Mouse (Mus musculus): Measurements from ENCODE around the gene Fam222a. TPM values are rescaled to one million over a fixed set of nuclear protein-coding genes. Genes with fewer than 3 reads are reported as not detected.

Gene Fam222a
- polyA plus RNA-seq, 1 experiment from 2014 or later: 4.5 TPM

- no peaks in the 10 kb centered on the region for H3K27me3 ChIP-seq (replicated peaks; ENCODE audit: control insufficient read depth, insufficient read depth, low read length)
- peaks cover 2% of the 10 kb centered on the region; the same call in 1 of the 2 replicates for H3K4me1 ChIP-seq (ENCODE audit: control insufficient read depth, insufficient read depth, low read length)
- DNase-seq (ENCODE audit: low spot score) (no peak), ATAC-seq (no peak)
- WGBS: 68% methylated on average over 13 of the region's 13 CpGs
- H3K9me3 ChIP-seq (replicated peaks; ENCODE audit: control insufficient read depth, low read length): 0 out of 2 replicates have a peak, but pooled peaks cover 2% of the 10 kb centered on the region
- H3K27ac ChIP-seq (ENCODE audit: low read depth, low read length): no peak overlapping the region
- H3K4me2 ChIP-seq (ENCODE audit: low read length): no peak overlapping the region
- no peak overlapping the region for H3K9ac ChIP-seq (ENCODE audit: low read length)
- H3K36me3 ChIP-seq (ENCODE audit: control insufficient read depth, insufficient read depth, low read length): no peaks in the 10 kb centered on the region
- H3K4me3 ChIP-seq (ENCODE audit: low read depth, low read length): no peak overlapping the region
These were observed 15.2 kb upstream of the Fam222a start for GRCm38 (mm10) chr5:114552507-114553208.

- H3K27ac ChIP-seq (ENCODE audit: low read depth, low read length): no peak overlapping the region
- no peak for DNase-seq (ENCODE audit: low spot score)
- no peaks in the 10 kb centered on the region for H3K36me3 ChIP-seq (ENCODE audit: control insufficient read depth, insufficient read depth, low read length)
- no peak overlapping the region for H3K4me2 ChIP-seq (ENCODE audit: low read length)
- WGBS: 40% methylated on average over 8 of the region's 8 CpGs
- H3K9ac ChIP-seq (ENCODE audit: low read length): no peak overlapping the region
- 0 out of 2 replicates have a peak, but pooled peaks have one; percentile 10 for ATAC-seq
- H3K4me3 ChIP-seq (ENCODE audit: low read depth, low read length): no peak overlapping the region
- no peaks in the 10 kb centered on the region for H3K27me3 ChIP-seq (replicated peaks; ENCODE audit: control insufficient read depth, insufficient read depth, low read length)
- H3K9me3 ChIP-seq (replicated peaks; ENCODE audit: control insufficient read depth, low read length): 0 out of 2 replicates have a peak, but pooled peaks cover 2% of the 10 kb centered on the region
- peaks cover 2% of the 10 kb centered on the region; the same call in 1 of the 2 replicates for H3K4me1 ChIP-seq (ENCODE audit: control insufficient read depth, insufficient read depth, low read length)
These were observed 14.1 kb upstream of the Fam222a start for GRCm38 (mm10) chr5:114553706-114554105.

- Histone ChIP-seq H3K4me2 (ENCODE audit: low read length) (no peak overlapping the region), H3K9ac (ENCODE audit: low read length) (no peak overlapping the region), H3K9me3 (replicated peaks; ENCODE audit: control insufficient read depth, low read length) (0 out of 2 replicates have a peak, but pooled peaks cover 2% of the 10 kb centered on the region), H3K4me3 (ENCODE audit: low read depth, low read length) (no peak overlapping the region), H3K36me3 (ENCODE audit: control insufficient read depth, insufficient read depth, low read length) (no peaks in the 10 kb centered on the region), H3K4me1 (ENCODE audit: control insufficient read depth, insufficient read depth, low read length) (peaks cover 2% of the 10 kb centered on the region; the same call in 1 of the 2 replicates), H3K27ac (ENCODE audit: low read depth, low read length) (no peak overlapping the region), H3K27me3 (replicated peaks; ENCODE audit: control insufficient read depth, insufficient read depth, low read length) (no peaks in the 10 kb centered on the region)
- no peak for DNase-seq (ENCODE audit: low spot score)
- no peak for ATAC-seq
- 91% methylated on average over 2 of the region's 2 CpGs for WGBS
These were observed 12.4 kb upstream of the Fam222a start for GRCm38 (mm10) chr5:114555424-114555823.

GRCm38 (mm10) chr5:114556109-114556508 is 11.7 kb upstream of the Fam222a start:
- H3K4me3 ChIP-seq (ENCODE audit: low read depth, low read length): no peak overlapping the region
- H3K9me3 ChIP-seq (replicated peaks; ENCODE audit: control insufficient read depth, low read length): 0 out of 2 replicates have a peak, but pooled peaks cover 2% of the 10 kb centered on the region
- no peaks in the 10 kb centered on the region for H3K36me3 ChIP-seq (ENCODE audit: control insufficient read depth, insufficient read depth, low read length)
- no peak overlapping the region for H3K4me2 ChIP-seq (ENCODE audit: low read length)
- no peaks in the 10 kb centered on the region for H3K27me3 ChIP-seq (replicated peaks; ENCODE audit: control insufficient read depth, insufficient read depth, low read length)
- DNase-seq (ENCODE audit: low spot score) (no peak), ATAC-seq (no peak)
- no peak overlapping the region for H3K9ac ChIP-seq (ENCODE audit: low read length)
- peaks cover 2% of the 10 kb centered on the region; the same call in 1 of the 2 replicates for H3K4me1 ChIP-seq (ENCODE audit: control insufficient read depth, insufficient read depth, low read length)
- WGBS: 84% methylated on average over 11 of the region's 11 CpGs
- H3K27ac ChIP-seq (ENCODE audit: low read depth, low read length): no peak overlapping the region

GRCm38 (mm10) chr5:114557765-114558731 is 9.8 kb upstream of the Fam222a start:
- Histone ChIP-seq H3K9ac (ENCODE audit: low read length) (no peak overlapping the region), H3K4me3 (ENCODE audit: low read depth, low read length) (no peak overlapping the region), H3K27ac (ENCODE audit: low read depth, low read length) (no peak overlapping the region), H3K36me3 (ENCODE audit: control insufficient read depth, insufficient read depth, low read length) (no peaks in the 10 kb centered on the region), H3K4me2 (ENCODE audit: low read length) (no peak overlapping the region), H3K4me1 (ENCODE audit: control insufficient read depth, insufficient read depth, low read length) (no peaks in the 10 kb centered on the region), H3K27me3 (replicated peaks; ENCODE audit: control insufficient read depth, insufficient read depth, low read length) (no peaks in the 10 kb centered on the region), H3K9me3 (replicated peaks; ENCODE audit: control insufficient read depth, low read length) (0 out of 2 replicates have a peak, but pooled peaks cover 2% of the 10 kb centered on the region)
- ATAC-seq (no peak), DNase-seq (ENCODE audit: low spot score) (no peak)
- 49% methylated on average over 20 of the region's 20 CpGs for WGBS

- Histone ChIP-seq H3K4me3 (ENCODE audit: low read depth, low read length) (no peak overlapping the region), H3K27me3 (replicated peaks; ENCODE audit: control insufficient read depth, insufficient read depth, low read length) (no peaks in the 10 kb centered on the region), H3K4me2 (ENCODE audit: low read length) (no peak overlapping the region), H3K9me3 (replicated peaks; ENCODE audit: control insufficient read depth, low read length) (no peaks in the 10 kb centered on the region), H3K27ac (ENCODE audit: low read depth, low read length) (no peak overlapping the region), H3K4me1 (ENCODE audit: control insufficient read depth, insufficient read depth, low read length) (peaks cover 4% of the 10 kb centered on the region; the same call in 1 of the 2 replicates), H3K9ac (ENCODE audit: low read length) (no peak overlapping the region), H3K36me3 (ENCODE audit: control insufficient read depth, insufficient read depth, low read length) (no peaks in the 10 kb centered on the region)
- DNase-seq (ENCODE audit: low spot score): no peak
- 9% methylated on average over 9 of the region's 9 CpGs for WGBS
- no peak for ATAC-seq
These were observed 7.3 kb upstream of the Fam222a start for GRCm38 (mm10) chr5:114560533-114560936.

- H3K27ac ChIP-seq (ENCODE audit: low read depth, low read length): no peak overlapping the region
- H3K9ac ChIP-seq (ENCODE audit: low read length): no peak overlapping the region
- H3K9me3 ChIP-seq (replicated peaks; ENCODE audit: control insufficient read depth, low read length): no peaks in the 10 kb centered on the region
- H3K4me2 ChIP-seq (ENCODE audit: low read length): no peak overlapping the region
- H3K36me3 ChIP-seq (ENCODE audit: control insufficient read depth, insufficient read depth, low read length): no peaks in the 10 kb centered on the region
- WGBS: 56% methylated on average over 5 of the region's 5 CpGs
- DNase-seq (ENCODE audit: low spot score) (no peak), ATAC-seq (no peak)
- no peaks in the 10 kb centered on the region for H3K27me3 ChIP-seq (replicated peaks; ENCODE audit: control insufficient read depth, insufficient read depth, low read length)
- no peak overlapping the region for H3K4me3 ChIP-seq (ENCODE audit: low read depth, low read length)
- H3K4me1 ChIP-seq (ENCODE audit: control insufficient read depth, insufficient read depth, low read length): peaks cover 5% of the 10 kb centered on the region; the same call in 1 of the 2 replicates
These were observed 6.9 kb upstream of the Fam222a start for GRCm38 (mm10) chr5:114560965-114561364.

- no peak overlapping the region for H3K9ac ChIP-seq (ENCODE audit: low read length)
- H3K4me1 ChIP-seq (ENCODE audit: control insufficient read depth, insufficient read depth, low read length): peaks cover 12% of the 10 kb centered on the region
- DNase-seq (ENCODE audit: low spot score) (no peak), ATAC-seq (no peak)
- no peak overlapping the region for H3K4me2 ChIP-seq (ENCODE audit: low read length)
- H3K27ac ChIP-seq (ENCODE audit: low read depth, low read length): no peak overlapping the region
- H3K36me3 ChIP-seq (ENCODE audit: control insufficient read depth, insufficient read depth, low read length): no peaks in the 10 kb centered on the region
- no peak overlapping the region for H3K4me3 ChIP-seq (ENCODE audit: low read depth, low read length)
- H3K9me3 ChIP-seq (replicated peaks; ENCODE audit: control insufficient read depth, low read length): no peaks in the 10 kb centered on the region
- H3K27me3 ChIP-seq (replicated peaks; ENCODE audit: control insufficient read depth, insufficient read depth, low read length): peaks cover 3% of the 10 kb centered on the region; the same call in 1 of the 2 replicates
- WGBS: 96% methylated on average over 7 of the region's 7 CpGs
These were observed 3.8 kb upstream of the Fam222a start for GRCm38 (mm10) chr5:114563994-114564393.

All from forebrain, embryonic 14.5 days (tissue).